Mouse (Mus musculus): ENCODE results near the gene Rpl24.

DNA sequence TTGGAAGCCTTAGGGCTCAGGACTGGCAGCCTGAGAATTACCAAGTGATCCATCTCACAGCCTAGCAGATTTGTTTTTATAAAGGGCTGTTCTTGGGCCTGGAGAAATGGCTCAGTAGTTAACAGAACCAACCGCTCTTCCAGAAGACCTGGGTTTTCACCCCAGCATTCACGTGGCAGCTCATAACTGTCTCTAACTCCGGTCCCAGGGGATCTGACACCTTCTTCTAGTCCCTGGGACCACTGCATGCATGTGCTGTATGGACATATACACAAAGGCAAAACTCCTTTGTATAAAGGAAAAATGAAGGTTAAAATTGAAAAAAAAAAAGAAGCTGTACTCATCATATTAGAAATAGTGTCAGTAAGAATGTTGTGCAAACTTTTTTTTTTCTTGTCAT is 15.6 kb upstream of the Rpl24 start:
- TF ChIP-seq CTCF (IDR thresholded peaks at IDR 0.05; ENCODE audit: insufficient read depth, low read depth, low read length) = no peak
- no peak for TF ChIP-seq POLR2A (IDR thresholded peaks at IDR 0.05; ENCODE audit: insufficient read depth, low read depth, low read length)
